Mouse (Mus musculus): ENCODE data around the gene Btn2a2. TPM values are rescaled to one million over a fixed set of nuclear protein-coding genes. Genes with fewer than 3 reads are reported as not detected.
"Not testable (repeated sequence)": the region's sequence is repeated elsewhere in the genome, so short reads cannot be mapped to it uniquely, and the experiment has no call there.

Gene Btn2a2
- polyA plus RNA-seq (2015; fragmentation: Nextera tagmentation; extraction: Ambion mirVana) = 0.14 TPM in 1 of 2 replicates, not detected in the other

DNA sequence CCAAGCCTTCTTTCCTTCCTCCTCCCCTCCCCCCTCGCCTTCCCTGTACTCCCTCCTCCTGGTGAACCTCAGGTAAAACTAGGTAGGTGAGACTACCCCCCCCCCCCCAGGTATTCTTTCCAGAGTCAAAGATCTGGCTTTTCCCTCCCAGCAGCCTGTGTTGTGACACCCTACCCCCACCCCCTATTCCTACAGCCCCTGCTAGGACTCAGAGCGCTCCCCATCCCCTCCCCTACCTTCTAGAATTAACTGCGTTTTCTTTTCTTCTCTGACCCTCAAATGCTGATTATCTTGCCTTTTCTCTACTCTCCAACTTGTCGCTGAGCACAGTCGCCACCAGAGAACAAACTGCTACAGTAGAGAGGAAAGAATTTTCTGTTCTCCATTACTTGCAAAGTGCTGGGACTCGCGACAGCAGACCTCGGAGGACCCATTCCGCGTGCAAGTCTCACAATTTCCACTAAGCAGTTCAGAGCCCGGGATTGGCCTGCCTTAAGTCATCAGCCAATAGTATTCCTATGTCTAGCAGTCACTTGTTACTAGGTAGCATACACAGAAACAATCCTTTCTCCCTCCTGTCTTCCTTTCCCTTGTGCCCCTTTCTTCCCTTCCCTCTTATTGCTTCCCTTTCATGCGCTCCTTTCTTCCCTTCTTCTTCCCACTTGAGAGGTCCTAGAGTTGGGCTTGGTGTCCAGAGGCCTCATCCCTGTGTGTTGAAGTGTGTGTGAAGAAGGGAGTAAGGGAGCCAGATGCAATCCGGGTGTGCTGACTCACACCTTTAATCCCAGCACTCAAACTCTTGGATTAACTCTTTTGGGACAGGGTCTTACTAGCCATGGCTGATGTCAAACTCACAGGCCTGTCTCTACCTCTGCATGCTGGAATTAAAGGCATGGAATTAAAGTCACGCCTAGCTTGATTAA lies at the start of gene Btn2a2:
Btn2a2 (minus strand) TSS at position 458 of the 923 bp plus-strand sequence.
- peaks cover 2% of the 10 kb centered on the region; the same call in 1 of the 2 replicates for H3K4me1 ChIP-seq (ENCODE audit: control insufficient read depth, insufficient read depth, low read depth, low read length)
- H3K4me3 ChIP-seq (ENCODE audit: low read length) = peak within 1 kb of the TSS; percentile 48
- 6% methylated on average over 13 of the region's 14 CpGs for WGBS
- no peak within 1 kb of the TSS for H3K27ac ChIP-seq (ENCODE audit: low read depth, low read length)
- H3K9me3 ChIP-seq (ENCODE audit: control insufficient read depth, low read length) = no peaks in the 10 kb centered on the region
- ATAC-seq = peak; percentile 99
- H3K36me3 ChIP-seq (ENCODE audit: control insufficient read depth, insufficient read depth, low read length) = no peaks in the 10 kb centered on the region
- peak within 1 kb of the TSS; percentile 76 for H3K4me2 ChIP-seq (ENCODE audit: low read length)
- no peaks in the 10 kb centered on the region for H3K27me3 ChIP-seq (replicated peaks; ENCODE audit: control insufficient read depth, insufficient read depth, low read length)
- peak within 1 kb of the TSS; percentile 32; the same call in 1 of the 2 replicates for H3K9ac ChIP-seq (ENCODE audit: low read depth, low read length)

DNA sequence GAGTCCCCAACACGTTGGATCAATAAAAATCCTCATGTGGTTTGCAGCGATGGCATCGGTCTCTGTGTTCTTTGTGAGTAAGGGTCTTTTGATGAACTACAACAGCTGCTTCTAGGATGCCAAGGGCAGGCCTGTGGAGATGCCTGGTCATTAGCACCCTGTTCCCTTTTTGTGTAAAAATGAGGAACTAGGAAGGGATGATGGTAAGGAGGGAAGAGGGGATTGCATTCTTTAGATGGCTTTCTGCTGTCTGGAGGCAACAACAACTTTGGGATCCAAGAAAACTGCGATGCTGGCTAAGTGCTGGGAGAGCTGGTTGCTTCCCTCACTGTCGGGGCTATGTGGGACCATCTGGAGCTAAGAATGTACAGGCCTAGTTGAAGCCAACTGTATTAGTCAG lies 49.6 kb upstream of the Btn2a2 start:
- Histone ChIP-seq H3K4me1 (ENCODE audit: control insufficient read depth, insufficient read depth, low read depth, low read length) (peaks cover 14% of the 10 kb centered on the region), H3K36me3 (ENCODE audit: control insufficient read depth, insufficient read depth, low read length) (no peaks in the 10 kb centered on the region)
- 79% methylated on average over 5 of the region's 5 CpGs for WGBS

GRCm38 (mm10) chr13:23537006-23537710 lies 48.5 kb upstream of the Btn2a2 start:
- ATAC-seq = no peak
- H3K36me3 ChIP-seq (ENCODE audit: control insufficient read depth, insufficient read depth, low read length) = no peaks in the 10 kb centered on the region
- H3K27me3 ChIP-seq (replicated peaks; ENCODE audit: control insufficient read depth, insufficient read depth, low read length) = no peaks in the 10 kb centered on the region
- no peak overlapping the region for H3K27ac ChIP-seq (ENCODE audit: low read depth, low read length)
- H3K9me3 ChIP-seq (ENCODE audit: control insufficient read depth, low read length) = no peaks in the 10 kb centered on the region
- no peak overlapping the region for H3K4me3 ChIP-seq (ENCODE audit: low read length)
- no peak overlapping the region for H3K9ac ChIP-seq (ENCODE audit: low read depth, low read length)
- 85% methylated on average over 3 of the region's 3 CpGs for WGBS
- peak overlapping the region; percentile 25; the same call in 1 of the 2 replicates for H3K4me2 ChIP-seq (ENCODE audit: low read length)
- peaks cover 20% of the 10 kb centered on the region for H3K4me1 ChIP-seq (ENCODE audit: control insufficient read depth, insufficient read depth, low read depth, low read length)

More for the DNA sequence above, 49.6 kb upstream of the Btn2a2 start:
- H3K27me3 ChIP-seq (replicated peaks; ENCODE audit: control insufficient read depth, insufficient read depth, low read length) = no peaks in the 10 kb centered on the region
- no peak overlapping the region for H3K4me2 ChIP-seq (ENCODE audit: low read length)
- H3K4me3 ChIP-seq (ENCODE audit: low read length) = no peak overlapping the region
- ATAC-seq = no peak
- no peak overlapping the region for H3K27ac ChIP-seq (ENCODE audit: low read depth, low read length)
- no peaks in the 10 kb centered on the region for H3K9me3 ChIP-seq (ENCODE audit: control insufficient read depth, low read length)
- no peak overlapping the region for H3K9ac ChIP-seq (ENCODE audit: low read depth, low read length)

- Histone ChIP-seq H3K4me1 (ENCODE audit: control insufficient read depth, insufficient read depth, low read depth, low read length) (peaks cover 25% of the 10 kb centered on the region), H3K36me3 (ENCODE audit: control insufficient read depth, insufficient read depth, low read length) (no peaks in the 10 kb centered on the region), H3K4me2 (ENCODE audit: low read length) (peak overlapping the region; percentile 63), H3K9ac (ENCODE audit: low read depth, low read length) (no peak overlapping the region), H3K4me3 (ENCODE audit: low read length) (peak overlapping the region; percentile 1), H3K27ac (ENCODE audit: low read depth, low read length) (no peak overlapping the region), H3K9me3 (ENCODE audit: control insufficient read depth, low read length) (no peaks in the 10 kb centered on the region), H3K27me3 (replicated peaks; ENCODE audit: control insufficient read depth, insufficient read depth, low read length) (no peaks in the 10 kb centered on the region)
- 19% methylated on average over 7 of the region's 7 CpGs for WGBS
- ATAC-seq = no peak
These were observed 47.6 kb upstream of the Btn2a2 start for GRCm38 (mm10) chr13:23536076-23536822.

DNA sequence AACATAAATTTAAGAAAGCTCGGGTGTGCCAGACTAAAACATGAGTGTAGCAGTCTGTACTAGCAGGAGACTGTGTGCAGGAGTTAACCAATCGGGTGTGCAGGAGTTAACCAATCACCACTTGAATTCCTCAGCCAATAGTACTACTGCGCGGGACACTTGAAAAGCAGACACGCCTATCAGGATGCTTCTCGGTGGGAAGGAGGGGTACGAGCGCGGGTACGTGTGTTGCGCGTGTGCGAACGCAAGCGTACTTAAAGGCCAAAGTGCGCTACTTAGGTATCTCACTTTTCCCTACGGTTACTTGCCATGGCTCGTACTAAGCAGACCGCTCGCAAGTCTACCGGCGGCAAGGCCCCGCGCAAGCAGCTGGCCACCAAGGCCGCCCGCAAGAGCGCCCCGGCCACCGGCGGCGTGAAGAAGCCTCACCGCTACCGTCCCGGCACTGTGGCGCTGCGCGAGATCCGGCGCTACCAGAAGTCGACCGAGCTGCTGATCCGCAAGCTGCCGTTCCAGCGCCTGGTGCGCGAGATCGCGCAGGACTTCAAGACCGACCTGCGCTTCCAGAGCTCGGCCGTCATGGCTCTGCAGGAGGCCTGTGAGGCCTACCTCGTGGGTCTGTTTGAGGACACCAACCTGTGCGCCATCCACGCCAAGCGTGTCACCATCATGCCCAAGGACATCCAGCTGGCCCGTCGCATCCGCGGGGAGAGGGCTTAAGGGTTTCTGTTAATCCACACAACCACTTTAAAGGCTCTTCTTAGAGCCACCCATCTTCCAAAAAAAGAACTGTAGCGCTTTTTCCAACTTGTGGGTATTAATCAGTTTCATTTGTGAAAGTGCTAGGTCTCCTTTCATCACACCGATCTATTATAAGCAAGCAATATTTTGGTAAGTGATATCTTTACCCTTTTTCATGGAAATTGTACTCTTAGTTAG lies 46.7 kb upstream of the Btn2a2 start, which contains the start of gene Hist1h3g:
Hist1h3g (plus strand) TSS at position 286 of the 939 bp plus-strand sequence.
- H3K4me3 ChIP-seq (ENCODE audit: low read length) = peak within 1 kb of the TSS; percentile 48
- under 1% methylated on average over 36 of the region's 62 CpGs for WGBS

DNA sequence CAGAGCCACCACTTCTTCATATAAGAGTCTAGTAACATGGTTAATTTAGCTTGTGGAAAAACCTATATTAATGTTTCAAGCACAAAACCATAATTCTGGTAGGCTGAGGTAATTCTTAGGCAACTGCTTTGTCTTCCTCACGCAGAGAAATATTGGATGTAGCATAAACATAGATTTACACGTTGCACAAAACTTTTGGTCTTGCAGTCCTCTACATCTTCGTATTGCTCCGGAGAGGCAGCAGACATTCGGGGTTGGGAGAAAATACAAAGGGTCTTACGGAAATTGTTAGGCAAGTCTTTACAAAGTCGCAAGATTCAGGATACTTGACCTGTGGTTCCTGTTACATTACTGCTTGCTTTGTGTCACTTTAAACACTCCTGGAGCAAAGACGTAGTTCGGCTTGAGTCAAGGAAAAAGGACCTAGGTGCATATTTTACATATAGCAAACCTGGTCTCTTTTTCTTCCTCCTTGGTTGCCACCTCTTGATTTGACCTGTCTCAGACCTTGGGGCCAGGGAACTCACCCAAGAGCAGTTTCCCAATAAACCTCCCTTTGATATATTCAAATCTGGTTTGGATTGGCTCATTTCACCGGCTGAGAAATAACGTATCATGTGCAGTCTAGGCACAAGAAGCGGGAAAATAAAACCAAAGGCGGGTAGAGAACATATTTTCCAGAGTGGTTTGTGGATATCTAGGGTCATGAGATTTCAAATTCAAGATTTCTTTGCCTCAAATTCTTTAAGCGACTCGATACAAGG lies 45.9 kb upstream of the Btn2a2 start:
- ATAC-seq = peak; percentile 9
- H3K9me3 ChIP-seq (ENCODE audit: control insufficient read depth, low read length) = no peaks in the 10 kb centered on the region
- H3K27me3 ChIP-seq (replicated peaks; ENCODE audit: control insufficient read depth, insufficient read depth, low read length) = no peaks in the 10 kb centered on the region
- H3K27ac ChIP-seq (ENCODE audit: low read depth, low read length) = peak overlapping the region; percentile 70
- WGBS = under 1% methylated on average over 15 of the region's 15 CpGs
- peak overlapping the region; percentile 47 for H3K9ac ChIP-seq (ENCODE audit: low read depth, low read length)
- peak overlapping the region; percentile 63 for H3K4me2 ChIP-seq (ENCODE audit: low read length)
- H3K4me1 ChIP-seq (ENCODE audit: control insufficient read depth, insufficient read depth, low read depth, low read length) = peaks cover 25% of the 10 kb centered on the region
- peak overlapping the region; percentile 48 for H3K4me3 ChIP-seq (ENCODE audit: low read length)
- H3K36me3 ChIP-seq (ENCODE audit: control insufficient read depth, insufficient read depth, low read length) = no peaks in the 10 kb centered on the region

More for the DNA sequence above, 46.7 kb upstream of the Btn2a2 start, which contains the start of gene Hist1h3g:
- Histone ChIP-seq H3K27ac (ENCODE audit: low read depth, low read length) (peak within 1 kb of the TSS; percentile 70), H3K4me1 (ENCODE audit: control insufficient read depth, insufficient read depth, low read depth, low read length) (peaks cover 25% of the 10 kb centered on the region), H3K4me2 (ENCODE audit: low read length) (peak within 1 kb of the TSS; percentile 63), H3K9ac (ENCODE audit: low read depth, low read length) (peak within 1 kb of the TSS; percentile 47)
- peak; percentile 94 for ATAC-seq
- not testable (repeated sequence) for H3K36me3 ChIP-seq (ENCODE audit: control insufficient read depth, insufficient read depth, low read length); H3K9me3 ChIP-seq (ENCODE audit: control insufficient read depth, low read length); H3K27me3 ChIP-seq (replicated peaks; ENCODE audit: control insufficient read depth, insufficient read depth, low read length)

DNA sequence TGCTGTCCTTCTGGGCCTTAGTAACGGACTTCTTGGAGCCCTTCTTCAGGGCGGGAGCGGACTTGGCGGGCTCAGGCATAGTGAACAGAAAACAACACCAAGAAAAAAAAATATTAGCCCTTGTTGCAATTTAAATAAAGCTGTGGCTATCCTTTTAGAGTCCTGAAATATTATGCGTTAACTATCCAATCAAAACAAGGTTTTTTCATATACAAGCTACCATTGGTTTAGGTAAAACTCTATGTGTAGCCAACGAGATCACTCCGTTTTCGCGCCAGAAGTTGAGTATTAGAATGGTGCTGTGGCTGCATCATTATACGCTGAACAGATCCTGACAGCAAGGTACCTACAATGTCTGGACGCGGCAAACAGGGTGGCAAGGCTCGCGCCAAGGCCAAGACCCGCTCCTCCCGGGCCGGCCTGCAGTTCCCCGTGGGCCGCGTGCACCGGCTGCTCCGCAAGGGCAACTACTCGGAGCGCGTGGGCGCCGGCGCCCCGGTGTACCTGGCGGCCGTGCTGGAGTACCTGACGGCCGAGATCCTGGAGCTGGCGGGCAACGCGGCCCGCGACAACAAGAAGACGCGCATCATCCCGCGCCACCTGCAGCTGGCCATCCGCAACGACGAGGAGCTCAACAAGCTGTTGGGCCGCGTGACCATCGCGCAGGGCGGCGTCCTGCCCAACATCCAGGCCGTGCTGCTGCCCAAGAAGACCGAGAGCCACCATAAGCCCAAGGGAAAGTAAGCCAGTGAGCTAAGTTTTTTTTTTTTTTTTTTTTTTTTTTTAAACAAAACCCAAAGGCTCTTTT lies 45.1 kb upstream of the Btn2a2 start, which contains the start of gene Hist1h2af:
Hist1h2af (plus strand) TSS at position 347 of the 808 bp plus-strand sequence.
- peak within 1 kb of the TSS; percentile 47 for H3K9ac ChIP-seq (ENCODE audit: low read depth, low read length)
- 0% methylated on average over 24 of the region's 53 CpGs for WGBS
- ATAC-seq = peak; percentile 54
- not testable (repeated sequence) for H3K27me3 ChIP-seq (replicated peaks; ENCODE audit: control insufficient read depth, insufficient read depth, low read length); H3K36me3 ChIP-seq (ENCODE audit: control insufficient read depth, insufficient read depth, low read length); H3K9me3 ChIP-seq (ENCODE audit: control insufficient read depth, low read length)
- H3K27ac ChIP-seq (ENCODE audit: low read depth, low read length) = peak within 1 kb of the TSS; percentile 76
- peaks cover 25% of the 10 kb centered on the region for H3K4me1 ChIP-seq (ENCODE audit: control insufficient read depth, insufficient read depth, low read depth, low read length)
- H3K4me2 ChIP-seq (ENCODE audit: low read length) = peak within 1 kb of the TSS; percentile 63
- peak within 1 kb of the TSS; percentile 48 for H3K4me3 ChIP-seq (ENCODE audit: low read length)

Data from hindbrain, embryonic 16.5 days (tissue).